Mouse (Mus musculus) liver, embryonic 13.5 days (tissue): ENCODE data around the gene Kcnj10. TPM values are rescaled to one million over a fixed set of nuclear protein-coding genes. Genes with fewer than 3 reads are reported as not detected.

ENCODE experiments used
- ATAC-seq: fragments of 200-750 bp; cut with Nextera tagmentation; 2 replicates; pipeline ENCODE4 v1.8.0; 2017; ENCODE audit warnings: low read depth, mild to moderate bottlenecking, moderate number of reproducible peaks, moderate library complexity
- DNase-seq: peaks from one replicate; pipeline ENCODE4 v3.0.0; 2022
- H3K27ac ChIP-seq: fragments of 300-500 bp; sonication (generic); 2 replicates; pipeline ENCODE4 v1.5.1; 2015; ENCODE audit warnings: moderate library complexity, mild to moderate bottlenecking, inconsistent platforms
- H3K27me3 ChIP-seq: fragments of 300-500 bp; sonication (generic); 2 replicates; pipeline ENCODE4 v1.6.1; 2015; ENCODE audit warnings: mild to moderate bottlenecking, inconsistent platforms
- H3K36me3 ChIP-seq: fragments of 300-500 bp; sonication (generic); 2 replicates; pipeline ENCODE4 v1.6.1; 2015; ENCODE audit warnings: mild to moderate bottlenecking, inconsistent platforms
- H3K4me1 ChIP-seq: fragments of 300-500 bp; sonication (generic); replicated peaks from 2 replicates; pipeline ENCODE4 v1.6.1; 2015; ENCODE audit warnings: inconsistent platforms
- H3K4me2 ChIP-seq: fragments of 300-500 bp; sonication (generic); 2 replicates; pipeline ENCODE4 v1.6.1; 2015; ENCODE audit warnings: inconsistent platforms, mild to moderate bottlenecking, moderate library complexity
- H3K4me3 ChIP-seq: fragments of 300-500 bp; sonication (generic); replicated peaks from 2 replicates; pipeline ENCODE4 v1.5.1; 2015; ENCODE audit warnings: mild to moderate bottlenecking, inconsistent platforms
- H3K9ac ChIP-seq: fragments of 300-500 bp; sonication (generic); 2 replicates; pipeline ENCODE4 v1.6.1; 2015; ENCODE audit warnings: mild to moderate bottlenecking, inconsistent platforms
- H3K9me3 ChIP-seq: fragments of 300-500 bp; sonication (generic); replicated peaks from 2 replicates; pipeline ENCODE4 v1.6.1; 2016; ENCODE audit warnings: inconsistent platforms
- WGBS: fragments of 180-500 bp; shearing (Covaris S2); methylation state at CpG from one replicate; pipeline ENCODE4 v1.1.7; 2015; ENCODE audit not compliant: insufficient replicate concordance; 5-methylcytosine and 5-hydroxymethylcytosine counted together
- polyA plus RNA-seq: library from polyadenylated mRNA; unstranded; fragments of >200 nt; fragmentation: Nextera tagmentation; extraction: Ambion mirVana; gene quantifications from 2 replicates; pipeline ENCODE4 v1.2.1, GENCODE M21; 2015

Gene Kcnj10
- polyA plus RNA-seq, 1 experiment from 2014 or later, result 0.03 TPM

GRCm38 (mm10) chr1:172414231-172414585 lies 73.2 kb downstream of the Kcnj10 start:
- Histone ChIP-seq H3K4me1 (no peaks in the 10 kb centered on the region), H3K9me3 (no peaks in the 10 kb centered on the region), H3K4me3 (no peak overlapping the region), H3K36me3 (no peaks in the 10 kb centered on the region), H3K27ac (no peak overlapping the region), H3K27me3 (no peaks in the 10 kb centered on the region), H3K9ac (no peak overlapping the region), H3K4me2 (no peak overlapping the region)
- 62% methylated on average over 6 of the region's 6 CpGs for WGBS
- ATAC-seq, result no peak
- DNase-seq, result no peak

GRCm38 (mm10) chr1:172415061-172415460 lies 74.1 kb downstream of the Kcnj10 start:
- Histone ChIP-seq H3K27ac (no peak overlapping the region), H3K27me3 (no peaks in the 10 kb centered on the region), H3K9me3 (no peaks in the 10 kb centered on the region), H3K4me1 (no peaks in the 10 kb centered on the region), H3K9ac (no peak overlapping the region), H3K36me3 (no peaks in the 10 kb centered on the region), H3K4me2 (no peak overlapping the region), H3K4me3 (no peak overlapping the region)
- 62% methylated on average over 7 of the region's 7 CpGs for WGBS
- no peak for DNase-seq
- ATAC-seq, result no peak

GRCm38 (mm10) chr1:172418173-172418572 lies 77.2 kb downstream of the Kcnj10 start:
- Histone ChIP-seq H3K4me2 (no peak overlapping the region), H3K27ac (no peak overlapping the region), H3K4me1 (no peaks in the 10 kb centered on the region), H3K9me3 (no peaks in the 10 kb centered on the region), H3K9ac (no peak overlapping the region), H3K27me3 (no peaks in the 10 kb centered on the region), H3K4me3 (no peak overlapping the region), H3K36me3 (no peaks in the 10 kb centered on the region)
- ATAC-seq, result no peak
- WGBS, result 15% methylated on average over 6 of the region's 6 CpGs
- no peak for DNase-seq

GRCm38 (mm10) chr1:172418642-172419041 lies 77.6 kb downstream of the Kcnj10 start:
- Histone ChIP-seq H3K4me1 (no peaks in the 10 kb centered on the region), H3K27me3 (no peaks in the 10 kb centered on the region), H3K4me3 (no peak overlapping the region), H3K9me3 (no peaks in the 10 kb centered on the region), H3K9ac (no peak overlapping the region), H3K4me2 (no peak overlapping the region), H3K36me3 (no peaks in the 10 kb centered on the region), H3K27ac (no peak overlapping the region)
- ATAC-seq, result no peak
- WGBS, result 47% methylated on average over 3 of the region's 3 CpGs
- DNase-seq, result no peak

- WGBS, result 73% methylated on average over 6 of the region's 6 CpGs
- no peak for ATAC-seq
Observed at GRCm38 (mm10) chr1:172420181-172420580, 79.2 kb downstream of the Kcnj10 start.

GRCm38 (mm10) chr1:172423393-172423792 lies 82.4 kb downstream of the Kcnj10 start:
- Histone ChIP-seq H3K27ac (no peak overlapping the region), H3K4me2 (no peak overlapping the region), H3K9ac (no peak overlapping the region), H3K4me3 (no peak overlapping the region), H3K27me3 (no peaks in the 10 kb centered on the region), H3K36me3 (no peaks in the 10 kb centered on the region), H3K9me3 (no peaks in the 10 kb centered on the region), H3K4me1 (no peaks in the 10 kb centered on the region)
- 19% methylated on average over 1 of the region's 1 CpGs for WGBS
- no peak for ATAC-seq
- DNase-seq, result no peak

More at GRCm38 (mm10) chr1:172420181-172420580, 79.2 kb downstream of the Kcnj10 start:
- Histone ChIP-seq H3K27ac (no peak overlapping the region), H3K4me2 (no peak overlapping the region), H3K9me3 (no peaks in the 10 kb centered on the region), H3K4me1 (no peaks in the 10 kb centered on the region), H3K4me3 (no peak overlapping the region), H3K27me3 (no peaks in the 10 kb centered on the region), H3K9ac (no peak overlapping the region), H3K36me3 (no peaks in the 10 kb centered on the region)
- no peak for DNase-seq

Other genes starting within 250 kb of the Kcnj10 start
- 39.9 and 48.2 TPM in 2 replicates for gene Pex19, start 214.5 kb upstream of the Kcnj10 start, polyA plus RNA-seq
- gene Dcaf8, start 193.1 kb upstream of the Kcnj10 start, polyA plus RNA-seq, result 58.1 and 65.0 TPM in 2 replicates
- 20.9 and 22.2 TPM in 2 replicates for gene Pea15a, start 134.4 kb upstream of the Kcnj10 start, polyA plus RNA-seq
- 0.29 and 0.55 TPM in 2 replicates for gene Casq1, start 121.3 kb upstream of the Kcnj10 start, polyA plus RNA-seq
- gene Atp1a4, start 82.8 kb upstream of the Kcnj10 start, polyA plus RNA-seq, result 0.03 TPM in 1 of 2 replicates, not detected in the other
- gene Igsf8, start 79.6 kb upstream of the Kcnj10 start, polyA plus RNA-seq, result 15.4 and 16.8 TPM in 2 replicates
- 0.25 and 0.32 TPM in 2 replicates for gene Atp1a2, start 43.1 kb upstream of the Kcnj10 start, polyA plus RNA-seq
- 0.05 TPM in 1 of 2 replicates, not detected in the other for gene Kcnj9, start 11.9 kb upstream of the Kcnj10 start, polyA plus RNA-seq
- 2.4 and 2.7 TPM in 2 replicates for gene Pigm, start 35.3 kb downstream of the Kcnj10 start, polyA plus RNA-seq
- 1.5 and 1.9 TPM in 2 replicates for gene Slamf9, start 134.1 kb downstream of the Kcnj10 start, polyA plus RNA-seq
- gene Igsf9, start 140.6 kb downstream of the Kcnj10 start, polyA plus RNA-seq, result 1.6 and 2.5 TPM in 2 replicates
- gene Tagln2, start 158.8 kb downstream of the Kcnj10 start, polyA plus RNA-seq, result 127 and 145 TPM in 2 replicates
- gene Cfap45, start 179.6 kb downstream of the Kcnj10 start, polyA plus RNA-seq, result 0.17 and 0.44 TPM in 2 replicates
- not detected in 2 replicates for gene Vsig8, start 214.7 kb downstream of the Kcnj10 start, polyA plus RNA-seq
- gene Slamf8, start 249.4 kb downstream of the Kcnj10 start, polyA plus RNA-seq, result 0.10 and 0.12 TPM in 2 replicates